Mouse (Mus musculus): ENCODE data around the gene Vmac. TPM values are rescaled to one million over a fixed set of nuclear protein-coding genes. Genes with fewer than 3 reads are reported as not detected.

The Vmac gene
- total and polyA plus RNA-seq, 3 experiments, result 2.6 to 8.0 TPM; not detected in 1

DNA sequence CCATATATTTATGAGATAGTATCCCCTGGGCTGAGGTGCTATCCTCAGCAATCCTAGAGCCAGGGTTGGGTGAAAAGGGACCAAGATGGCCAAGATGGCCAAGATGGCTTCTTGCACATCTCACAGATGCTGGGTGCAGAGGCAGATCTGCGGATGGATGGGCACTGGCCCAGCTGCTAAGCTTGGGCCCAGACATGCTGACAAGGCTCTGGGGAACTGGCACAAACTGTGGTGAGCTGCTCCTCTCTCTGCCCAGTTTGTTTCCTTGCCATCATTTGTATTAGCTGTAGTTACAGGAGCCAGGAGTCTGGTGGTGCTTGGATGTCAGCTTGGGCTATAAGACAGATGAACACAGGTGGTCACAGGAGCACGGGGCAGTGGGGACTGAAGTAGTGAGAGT lies 33.2 kb downstream of the Vmac start:
- peaks cover 17 to 25% of the 10 kb centered on the region in 2 experiments for H3K4me1 ChIP-seq (ENCODE audit: control insufficient read depth in 1 of 2, insufficient read depth in 2 of 2, low read length in 2 of 2)
- no peak overlapping the region for H3K27ac ChIP-seq (ENCODE audit: control insufficient read depth, low read depth, low read length)
- H3K27me3 ChIP-seq (ENCODE audit: control insufficient read depth in 1 of 2, insufficient read depth in 2 of 2, low read length in 2 of 2), result no peaks in the 10 kb centered on the region
- H3K79me2 ChIP-seq (ENCODE audit: control insufficient read depth, insufficient read depth, low read length, poor library complexity), result peaks cover 64% of the 10 kb centered on the region
- no peak for TF ChIP-seq POLR2A (IDR thresholded peaks at IDR 0.05; ENCODE audit: control insufficient read depth in 1 of 2, insufficient read depth in 1 of 2, low read depth in 1 of 2, low read length in 2 of 2, poor library complexity in 1 of 2)
- TF ChIP-seq POLR2AphosphoS2 (IDR thresholded peaks at IDR 0.05; ENCODE audit: low read length), result no peak
- no peak for TF ChIP-seq GATA1 (IDR thresholded peaks at IDR 0.05; ENCODE audit: low read depth, low read length)
- no peak for TF ChIP-seq TCF12 (IDR thresholded peaks at IDR 0.05; ENCODE audit: low read depth, low read length)
- TF ChIP-seq CHD1 (IDR thresholded peaks at IDR 0.05; ENCODE audit: low read depth, low read length), result no peak
- no peak for TF ChIP-seq USF1 (IDR thresholded peaks at IDR 0.05; ENCODE audit: low read depth, low read length)
- TF ChIP-seq TAL1 (IDR thresholded peaks at IDR 0.05; ENCODE audit: low read length), result no peak
- no peak for TF ChIP-seq ZNF384 (IDR thresholded peaks at IDR 0.05; ENCODE audit: low read depth, low read length)
- no peak for TF ChIP-seq CHD2 (IDR thresholded peaks at IDR 0.05; ENCODE audit: low read length)
- TF ChIP-seq RCOR1 (IDR thresholded peaks at IDR 0.05; ENCODE audit: low read depth, low read length), result no peak
- no peak for TF ChIP-seq MXI1 (IDR thresholded peaks at IDR 0.05; ENCODE audit: low read depth, low read length)
- TF ChIP-seq ZC3H11A (IDR thresholded peaks at IDR 0.05; ENCODE audit: low read depth, low read length), result no peak
- no peak for TF ChIP-seq JUND (IDR thresholded peaks at IDR 0.05; ENCODE audit: low read depth, low read length)
- TF ChIP-seq ZKSCAN1 (IDR thresholded peaks at IDR 0.05; ENCODE audit: low read depth, low read length), result no peak
- TF ChIP-seq NELFE (IDR thresholded peaks at IDR 0.05; ENCODE audit: low read depth, low read length), result no peak
- no peak for TF ChIP-seq KAT2A (conservative IDR thresholded peaks at IDR 0.05; ENCODE audit: low read depth, low read length)
- no peak for TF ChIP-seq ETS1 (IDR thresholded peaks at IDR 0.05; ENCODE audit: low read depth, low read length)
- TF ChIP-seq MAZ (IDR thresholded peaks at IDR 0.05; ENCODE audit: low read depth, low read length), result no peak
- no peak for TF ChIP-seq ZMIZ1 (IDR thresholded peaks at IDR 0.05; ENCODE audit: low read depth, low read length)
- no peak for DNase-seq (ENCODE audit: low read depth, low spot score)
- no peak overlapping the region for H3K9ac ChIP-seq (ENCODE audit: control insufficient read depth, low read depth, low read length, poor library complexity, severe bottlenecking)
- peaks cover 33 to 36% of the 10 kb centered on the region in 2 experiments for H3K36me3 ChIP-seq (ENCODE audit: control insufficient read depth in 1 of 2, insufficient read depth in 2 of 2, low read length in 2 of 2)
- no peak overlapping the region for H3K4me3 ChIP-seq (ENCODE audit: control insufficient read depth in 1 of 2, insufficient read depth in 1 of 2, low read depth in 2 of 2, low read length in 2 of 2)
- H3K9me3 ChIP-seq (replicated peaks; ENCODE audit: insufficient read depth, low read length), result no peaks in the 10 kb centered on the region

DNA sequence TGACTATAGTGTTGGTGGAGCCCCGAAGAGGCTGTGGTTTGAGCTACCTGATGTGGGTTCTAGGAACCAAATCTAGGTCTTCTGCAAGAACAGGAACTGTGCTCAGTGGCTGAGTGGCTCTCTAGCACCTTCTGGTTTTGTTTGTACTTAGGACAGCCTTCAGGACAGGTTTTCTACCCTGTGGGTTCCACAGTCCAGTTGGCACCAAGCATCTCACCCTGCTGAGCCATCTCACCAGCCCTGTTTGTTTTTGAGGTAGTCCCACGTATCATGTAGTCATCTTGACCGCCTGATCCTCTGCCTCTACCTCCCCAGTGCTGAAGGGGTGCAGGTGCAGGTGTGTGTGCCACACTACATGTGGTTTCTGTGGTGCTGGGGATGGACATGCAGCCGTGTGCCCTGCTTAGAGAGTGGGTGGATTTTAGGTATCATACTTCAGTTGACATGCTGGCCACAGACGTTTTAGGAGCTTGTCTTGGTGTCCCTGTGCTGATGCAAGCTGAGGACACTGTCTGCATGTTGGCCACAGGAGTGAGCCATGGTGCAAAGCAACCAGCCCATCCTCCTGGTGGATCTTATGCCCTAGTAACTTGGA lies 34.2 kb downstream of the Vmac start:
- Histone ChIP-seq H3K4me1 (ENCODE audit: control insufficient read depth in 1 of 2, insufficient read depth in 2 of 2, low read length in 2 of 2) (peaks cover 14 to 21% of the 10 kb centered on the region in 2 experiments), H3K79me2 (ENCODE audit: control insufficient read depth, insufficient read depth, low read length, poor library complexity) (peaks cover 66% of the 10 kb centered on the region)
- no peak for TF ChIP-seq JUND (IDR thresholded peaks at IDR 0.05; ENCODE audit: low read depth, low read length)

More for the DNA sequence above, 34.2 kb downstream of the Vmac start:
- no peak overlapping the region for H3K4me3 ChIP-seq (ENCODE audit: control insufficient read depth in 1 of 2, insufficient read depth in 1 of 2, low read depth in 2 of 2, low read length in 2 of 2)
- H3K9ac ChIP-seq (ENCODE audit: control insufficient read depth, low read depth, low read length, poor library complexity, severe bottlenecking), result no peak overlapping the region
- H3K27ac ChIP-seq (ENCODE audit: control insufficient read depth, low read depth, low read length), result no peak overlapping the region
- DNase-seq (ENCODE audit: low read depth, low spot score), result no peak
- peaks cover 25 to 32% of the 10 kb centered on the region in 2 experiments for H3K36me3 ChIP-seq (ENCODE audit: control insufficient read depth in 1 of 2, insufficient read depth in 2 of 2, low read length in 2 of 2)
- H3K27me3 ChIP-seq (ENCODE audit: control insufficient read depth in 1 of 2, insufficient read depth in 2 of 2, low read length in 2 of 2), result no peaks in the 10 kb centered on the region
- no peaks in the 10 kb centered on the region for H3K9me3 ChIP-seq (replicated peaks; ENCODE audit: insufficient read depth, low read length)
